Mouse (Mus musculus) liver, postnatal 0 days (tissue): Measurements from ENCODE around the gene Rtf2. TPM values are rescaled to one million over a fixed set of nuclear protein-coding genes. Genes with fewer than 3 reads are reported as not detected.

Experiments used
- ATAC-seq: fragments of 200-750 bp; cut with Nextera tagmentation; 2 replicates; pipeline ENCODE4 v1.8.0; 2017; ENCODE audit warnings: mild to moderate bottlenecking, moderate library complexity
- DNase-seq: peaks from one replicate; pipeline ENCODE4 v3.0.0-alpha.2; 2016
- H3K27ac ChIP-seq: fragments of 300-500 bp; sonication (generic); 2 replicates; pipeline ENCODE4 v1.5.1; 2014; ENCODE audit warnings: antibody characterized with exemption, moderate library complexity, mild to moderate bottlenecking, low read depth
- H3K27me3 ChIP-seq: fragments of 300-500 bp; sonication (generic); 2 replicates; pipeline ENCODE4 v1.6.1; 2014; ENCODE audit warnings: low read length, control low read depth, mixed read lengths; ENCODE audit not compliant: insufficient read depth
- H3K36me3 ChIP-seq: fragments of 300-500 bp; sonication (generic); replicated peaks from 2 replicates; pipeline ENCODE4 v1.6.1; 2014; ENCODE audit warnings: mild to moderate bottlenecking, control low read depth, low read length, moderate library complexity, mixed read lengths; ENCODE audit not compliant: insufficient read depth
- H3K4me1 ChIP-seq: fragments of 300-500 bp; sonication (generic); 2 replicates; pipeline ENCODE4 v1.6.1; 2014; ENCODE audit warnings: antibody characterized with exemption, mild to moderate bottlenecking, control low read depth; ENCODE audit not compliant: insufficient read depth
- H3K4me2 ChIP-seq: fragments of 300-500 bp; sonication (generic); 2 replicates; pipeline ENCODE4 v1.6.1; 2014; ENCODE audit warnings: low read depth, mild to moderate bottlenecking, low read length, moderate library complexity, mixed read lengths
- H3K4me3 ChIP-seq: fragments of 300-500 bp; sonication (generic); 2 replicates; pipeline ENCODE4 v1.5.1; 2014; ENCODE audit warnings: low read depth, low read length
- H3K9ac ChIP-seq: fragments of 300-500 bp; sonication (generic); replicated peaks from 2 replicates; pipeline ENCODE4 v1.6.1; 2014; ENCODE audit warnings: mild to moderate bottlenecking, moderate library complexity
- H3K9me3 ChIP-seq: fragments of 300-500 bp; sonication (generic); 2 replicates; pipeline ENCODE4 v1.6.1; 2016; ENCODE audit warnings: mild to moderate bottlenecking, control low read depth, low read length, mixed read lengths
- CTCF ChIP-seq: sonication (generic); IDR thresholded peaks from 2 replicates; pipeline ENCODE4 v1.5.1; 2016; ENCODE audit warnings: antibody characterized with exemption, low read depth
- EP300 ChIP-seq: IDR thresholded peaks from 2 replicates; pipeline ENCODE4 v1.6.1; 2016; ENCODE audit warnings: antibody characterized with exemption, low read depth, mild to moderate bottlenecking
- WGBS: fragments of 180-500 bp; shearing (Covaris S2); extraction: QIAGEN DNeasy Blood & Tissue Kit; methylation state at CpG from one replicate; pipeline ENCODE4 v1.1.7; 2014; ENCODE audit not compliant: insufficient replicate concordance; 5-methylcytosine and 5-hydroxymethylcytosine counted together
- polyA plus RNA-seq: library from polyadenylated mRNA; unstranded; fragments of >200 nt; fragmentation: Nextera tagmentation; extraction: Ambion mirVana; gene quantifications from 2 replicates; pipeline ENCODE4 v1.2.1, GENCODE M21; 2015

Rtf2 gene
- polyA plus RNA-seq, 1 experiment from 2014 or later: 68.5 TPM

- no peaks in the 10 kb centered on the region for H3K4me1 ChIP-seq
- peak; percentile 47 for ATAC-seq
- H3K36me3 ChIP-seq: no peaks in the 10 kb centered on the region
- H3K9ac ChIP-seq: no peak overlapping the region
- DNase-seq: no peak
- no peak overlapping the region for H3K4me3 ChIP-seq
- H3K27me3 ChIP-seq: no peaks in the 10 kb centered on the region
- no peak overlapping the region for H3K4me2 ChIP-seq
- no peak overlapping the region for H3K27ac ChIP-seq
- WGBS: 29% methylated on average over 7 of the region's 7 CpGs
- no peaks in the 10 kb centered on the region for H3K9me3 ChIP-seq
- TF ChIP-seq EP300: no peak
- no peak for TF ChIP-seq CTCF
Observed at GRCm38 (mm10) chr2:172500752-172501316, 60.5 kb downstream of the Rtf2 start.

DNA sequence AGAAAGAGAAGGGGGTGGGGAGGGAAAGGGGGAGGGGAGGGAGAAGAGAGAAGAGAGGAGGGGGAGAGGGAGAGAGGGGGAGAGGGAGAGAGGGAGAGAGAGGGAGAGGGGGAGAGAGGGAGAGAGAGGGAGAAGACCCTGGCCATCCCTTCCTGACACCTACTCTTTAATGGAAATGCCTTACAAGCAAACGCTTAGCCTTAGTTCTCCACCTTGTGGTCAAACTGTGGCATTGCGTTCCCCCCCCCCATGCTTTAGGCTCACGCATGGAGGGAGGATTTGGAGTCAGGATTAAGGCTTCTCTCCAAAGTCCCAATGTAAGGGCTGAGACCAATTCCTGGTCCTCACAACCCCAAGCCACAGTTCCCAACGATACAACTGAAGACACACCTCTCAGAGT is 61.0 kb downstream of the Rtf2 start:
- H3K9me3 ChIP-seq: no peaks in the 10 kb centered on the region
- no peaks in the 10 kb centered on the region for H3K27me3 ChIP-seq
- TF ChIP-seq CTCF: peak; percentile 89
- no peak for TF ChIP-seq EP300
- WGBS: 3% methylated on average over 4 of the region's 4 CpGs
- H3K27ac ChIP-seq: no peak overlapping the region
- DNase-seq: peak; percentile 71
- no peak overlapping the region for H3K4me2 ChIP-seq
- H3K9ac ChIP-seq: no peak overlapping the region
- H3K36me3 ChIP-seq: no peaks in the 10 kb centered on the region
- H3K4me1 ChIP-seq: no peaks in the 10 kb centered on the region
- H3K4me3 ChIP-seq: no peak overlapping the region
- 0 out of 2 replicates have a peak, but pooled peaks have one; percentile 13 for ATAC-seq

DNA sequence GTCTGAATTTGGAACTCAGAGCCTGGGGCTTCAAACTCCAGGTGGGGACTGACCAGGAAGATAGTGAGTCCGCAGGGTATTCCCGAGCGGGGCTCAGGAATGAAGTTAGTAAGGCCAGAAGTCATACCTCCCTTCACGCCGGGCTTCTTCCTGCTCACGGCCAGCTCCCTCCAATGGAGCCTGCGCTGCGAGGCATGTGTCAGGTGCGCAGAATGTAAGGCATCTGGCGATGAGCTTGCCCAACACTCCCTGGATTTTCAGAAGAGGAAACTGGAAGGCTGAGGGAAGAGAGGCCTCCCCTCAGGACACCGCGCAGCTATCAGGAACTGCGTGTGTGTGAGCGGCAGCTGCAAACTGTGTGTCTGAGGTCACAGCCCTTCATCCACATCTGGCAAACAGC is 61.8 kb downstream of the Rtf2 start:
- Histone ChIP-seq H3K27ac (no peak overlapping the region), H3K9me3 (no peaks in the 10 kb centered on the region), H3K4me2 (no peak overlapping the region), H3K4me1 (no peaks in the 10 kb centered on the region), H3K36me3 (no peaks in the 10 kb centered on the region), H3K9ac (no peak overlapping the region), H3K27me3 (no peaks in the 10 kb centered on the region), H3K4me3 (no peak overlapping the region)
- 79% methylated on average over 14 of the region's 14 CpGs for WGBS
- DNase-seq: no peak
- ATAC-seq: no peak
- TF ChIP-seq CTCF (no peak), EP300 (no peak)

DNA sequence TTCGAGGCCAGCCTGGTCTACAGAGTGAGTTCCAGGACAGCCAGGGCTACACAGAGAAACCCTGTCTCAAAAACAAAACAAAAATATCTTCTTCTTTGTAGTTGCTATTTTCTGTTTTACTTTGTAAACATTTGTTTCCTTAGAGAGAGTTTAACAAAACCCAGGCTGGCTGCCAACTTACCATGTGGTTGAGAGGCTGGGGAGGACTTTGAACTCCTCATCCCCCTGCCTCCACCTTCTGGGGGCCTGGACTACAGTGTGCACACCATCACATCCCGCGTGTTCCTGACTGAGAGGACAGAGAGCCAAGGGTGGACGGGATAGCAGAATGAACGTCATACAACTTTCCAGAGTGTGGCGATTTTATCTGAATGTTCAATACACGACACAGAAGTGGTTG is 65.8 kb downstream of the Rtf2 start:
- DNase-seq: no peak
- no peak overlapping the region for H3K9ac ChIP-seq
- ATAC-seq: no peak
- no peak overlapping the region for H3K4me2 ChIP-seq
- TF ChIP-seq CTCF (no peak), EP300 (no peak)
- H3K27me3 ChIP-seq: no peaks in the 10 kb centered on the region
- no peak overlapping the region for H3K4me3 ChIP-seq
- no peaks in the 10 kb centered on the region for H3K9me3 ChIP-seq
- WGBS: 70% methylated on average over 7 of the region's 7 CpGs
- H3K36me3 ChIP-seq: no peaks in the 10 kb centered on the region
- H3K27ac ChIP-seq: no peak overlapping the region
- H3K4me1 ChIP-seq: no peaks in the 10 kb centered on the region

DNA sequence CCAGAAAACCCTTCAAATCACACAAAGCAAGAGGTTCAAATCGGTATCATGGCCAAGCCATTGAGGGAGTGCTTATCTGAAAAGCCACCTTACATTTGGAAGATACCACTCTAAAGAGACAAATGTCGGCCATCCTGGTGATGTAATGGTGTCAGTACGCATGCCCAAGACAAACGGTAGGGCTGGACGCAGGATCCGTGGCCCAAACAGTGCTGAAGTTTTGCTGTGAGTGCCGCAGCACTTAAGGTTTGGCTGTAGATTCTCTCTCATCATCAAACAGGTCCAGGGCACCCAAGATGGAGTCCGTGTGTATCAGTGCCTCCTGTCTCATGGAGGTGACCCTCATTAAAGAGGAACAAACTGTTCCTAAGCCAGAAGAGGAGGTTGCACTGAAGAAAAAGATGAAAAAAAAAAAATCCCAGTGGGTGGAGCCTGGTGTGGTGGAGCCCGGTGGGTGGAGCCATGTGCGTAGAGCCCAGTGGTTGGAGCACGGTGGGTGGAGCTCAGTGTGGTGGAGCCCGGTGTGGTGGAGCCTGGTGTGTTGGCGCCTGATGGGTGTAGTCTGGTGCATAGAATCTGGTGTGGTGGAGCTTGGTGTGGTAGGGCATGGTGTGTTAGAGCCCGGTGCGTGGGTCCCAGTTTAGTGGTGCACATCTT is 69.8 kb downstream of the Rtf2 start:
- Histone ChIP-seq H3K27me3 (no peaks in the 10 kb centered on the region), H3K4me2 (no peak overlapping the region), H3K36me3 (no peaks in the 10 kb centered on the region), H3K27ac (no peak overlapping the region), H3K4me3 (no peak overlapping the region), H3K9me3 (no peaks in the 10 kb centered on the region), H3K4me1 (no peaks in the 10 kb centered on the region), H3K9ac (no peak overlapping the region)
- WGBS: 70% methylated on average over 15 of the region's 15 CpGs
- no peak for ATAC-seq
- TF ChIP-seq EP300: no peak
- no peak for TF ChIP-seq CTCF
- DNase-seq: no peak

DNA sequence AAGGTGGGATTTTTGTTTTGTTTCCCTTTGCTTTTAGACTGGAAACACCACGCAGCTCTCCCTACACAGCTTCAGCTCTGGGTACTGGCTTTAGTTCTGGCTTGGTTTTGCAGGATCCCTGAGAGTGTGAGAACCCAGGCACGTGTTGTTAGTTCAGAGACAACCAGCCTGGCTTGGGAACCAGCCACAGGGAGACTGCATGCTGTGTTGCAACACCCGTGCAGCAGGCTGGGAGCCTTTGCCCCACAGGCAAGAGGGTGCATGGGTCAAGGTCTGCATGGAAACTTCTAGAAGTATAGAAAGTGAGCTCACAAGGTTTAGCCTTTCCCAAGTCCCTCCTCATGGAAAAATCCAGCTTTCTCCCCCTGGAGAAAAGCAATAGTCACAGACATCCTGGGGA is 70.5 kb downstream of the Rtf2 start:
- ATAC-seq: peak; percentile 53; the same call in 1 of the 2 replicates
- no peak overlapping the region for H3K27ac ChIP-seq
- H3K9me3 ChIP-seq: no peaks in the 10 kb centered on the region
- no peaks in the 10 kb centered on the region for H3K36me3 ChIP-seq
- no peak overlapping the region for H3K4me3 ChIP-seq
- TF ChIP-seq CTCF (no peak), EP300 (no peak)
- H3K4me2 ChIP-seq: no peak overlapping the region
- no peak for DNase-seq
- H3K27me3 ChIP-seq: no peaks in the 10 kb centered on the region
- H3K9ac ChIP-seq: no peak overlapping the region
- WGBS: 46% methylated on average over 3 of the region's 3 CpGs
- no peaks in the 10 kb centered on the region for H3K4me1 ChIP-seq
